Mouse (Mus musculus): ENCODE measurements around the gene Csf2rb2. TPM values are rescaled to one million over a fixed set of nuclear protein-coding genes. Genes with fewer than 3 reads are reported as not detected.
"Not testable (repeated sequence)": the region's sequence is repeated elsewhere in the genome, so short reads cannot be mapped to it uniquely, and the experiment has no call there.

Gene Csf2rb2
- total and polyA plus RNA-seq, 3 experiments, result 14.8 to 56.5 (median 21.6) TPM

- peak; percentile 26; the same call in 1 of the 2 replicates for TF ChIP-seq MEF2A (IDR thresholded peaks at IDR 0.05; ENCODE audit: borderline replicate concordance, low read depth, low read length)
- TF ChIP-seq ZKSCAN1 (IDR thresholded peaks at IDR 0.05; ENCODE audit: borderline replicate concordance, low read depth, low read length), result no peak
- TF ChIP-seq E2F4 (IDR thresholded peaks at IDR 0.05; ENCODE audit: insufficient replicate concordance, low read depth, low read length), result no peak
- no peak for TF ChIP-seq USF1 (IDR thresholded peaks at IDR 0.05; ENCODE audit: low read depth, low read length)
- no peak for TF ChIP-seq ZC3H11A (IDR thresholded peaks at IDR 0.05; ENCODE audit: low read depth, low read length)
- TF ChIP-seq ZMIZ1 (IDR thresholded peaks at IDR 0.05; ENCODE audit: low read depth, low read length), result no peak
Observed at GRCm38 (mm10) chr15:78323366-78323765, 17.8 kb upstream of the Csf2rb2 start (continued).

GRCm38 (mm10) chr15:78320825-78321496, 15.4 kb upstream of the Csf2rb2 start:
- Histone ChIP-seq H3K79me2 (replicated peaks; ENCODE audit: control insufficient read depth, extremely low read depth, insufficient read depth, poor library complexity, severe bottlenecking) (peaks cover 7% of the 10 kb centered on the region), H3K9ac (ENCODE audit: insufficient read depth, low read depth) (peak overlapping the region; percentile 12; the same call in 1 of the 2 replicates), H3K4me3 (replicated peaks in 1 of 3; ENCODE audit: low read depth in 2 of 3, low read length in 2 of 3, poor library complexity in 1 of 3) (no peak overlapping the region), H3K4me2 (ENCODE audit: insufficient read depth, low read depth, poor library complexity, severe bottlenecking) (no peak overlapping the region), H3K27ac (ENCODE audit: insufficient read depth, low read depth) (no peak overlapping the region; the same call in 1 of the 2 replicates), H3K36me3 (replicated peaks in 1 of 2; ENCODE audit: control insufficient read depth in 1 of 2, insufficient read depth in 1 of 2, low read length in 1 of 2) (peaks cover 0 to 1% of the 10 kb centered on the region in 2 experiments), H3K9me3 (replicated peaks; ENCODE audit: low read length) (no peaks in the 10 kb centered on the region), H3K27me3 (replicated peaks) (no peaks in the 10 kb centered on the region), H3K4me1 (ENCODE audit: control insufficient read depth in 1 of 2, insufficient read depth in 2 of 2) (peaks cover 37 to 56% of the 10 kb centered on the region in 2 experiments)
- in situ Hi-C loops (cut with MboI; ENCODE audit: low pct_ligation_motif_present, low pct_unique_long_range_greater_than_20kb, low sequenced_read_pairs), result loop anchor here (10.0 kb wide), 1 partner anchor 346 kb away; the partner anchor contains the start of gene Eif3d
- DNase-seq (ENCODE audit: extremely low read depth), result peak; percentile 78
- dilution Hi-C loops (cut with MboI; ENCODE audit: extremely low pct_ligation_motif_present, extremely low pct_unique_long_range_greater_than_20kb, low sequenced_read_pairs), result no loop called here
- no peak for TF ChIP-seq RCOR1 (conservative IDR thresholded peaks at IDR 0.05; ENCODE audit: low read depth, low read length)
- peak; percentile 75 for TF ChIP-seq RAD21 (IDR thresholded peaks at IDR 0.05; ENCODE audit: low read depth, low read length)
- peak; percentile 52 for TF ChIP-seq IRF4 (IDR thresholded peaks at IDR 0.05; ENCODE audit: low read depth, low read length)
- TF ChIP-seq KAT2A (IDR thresholded peaks at IDR 0.05; ENCODE audit: insufficient replicate concordance, low read length), result 0 out of 2 replicates have a peak, but pooled peaks have one; percentile 31
- TF ChIP-seq EP300 (IDR thresholded peaks at IDR 0.05; ENCODE audit: low read length), result peak; percentile 20; the same call in 1 of the 2 replicates
- TF ChIP-seq HCFC1 (IDR thresholded peaks at IDR 0.05; ENCODE audit: low read depth, low read length), result 0 out of 2 replicates have a peak, but pooled peaks have one; percentile 28
- 0 out of 2 replicates have a peak, but pooled peaks have one; percentile 47 for TF ChIP-seq MYC (IDR thresholded peaks at IDR 0.05; ENCODE audit: low read depth, low read length)
- TF ChIP-seq CHD2 (IDR thresholded peaks at IDR 0.05; ENCODE audit: low read length), result no peak
- TF ChIP-seq MAZ (IDR thresholded peaks at IDR 0.05; ENCODE audit: low read depth, low read length), result peak; percentile 86
- TF ChIP-seq MEF2A (IDR thresholded peaks at IDR 0.05; ENCODE audit: borderline replicate concordance, low read depth, low read length), result peak; percentile 45; the same call in 1 of the 2 replicates
- no peak for TF ChIP-seq POLR2AphosphoS2 (IDR thresholded peaks at IDR 0.05; ENCODE audit: low read depth, low read length)
- TF ChIP-seq POLR2A (IDR thresholded peaks at IDR 0.05; ENCODE audit: low read depth, low read length), result no peak
- TF ChIP-seq TCF12 (IDR thresholded peaks at IDR 0.05; ENCODE audit: low read depth, low read length), result peak; percentile 40; the same call in 1 of the 2 replicates
- peak; percentile 30 for TF ChIP-seq ZC3H11A (IDR thresholded peaks at IDR 0.05; ENCODE audit: low read depth, low read length)
- no peak for TF ChIP-seq CHD1 (IDR thresholded peaks at IDR 0.05; ENCODE audit: low read depth, low read length)
- peak; percentile 36 for TF ChIP-seq SIN3A (IDR thresholded peaks at IDR 0.05; ENCODE audit: low read length)
- no peak for TF ChIP-seq ZMIZ1 (IDR thresholded peaks at IDR 0.05; ENCODE audit: low read depth, low read length)
- TF ChIP-seq CTCF (conservative IDR thresholded peaks at IDR 0.05 in 1 of 2, IDR thresholded peaks at IDR 0.05 in 1 of 2; ENCODE audit: low read depth in 2 of 2, low read length in 2 of 2), result peak; percentile 81 to 94
- TF ChIP-seq SMC3 (IDR thresholded peaks at IDR 0.05; ENCODE audit: low read depth, low read length), result peak; percentile 91
- no peak for TF ChIP-seq MAX (IDR thresholded peaks at IDR 0.05; ENCODE audit: low read length)
- TF ChIP-seq ELF1 (IDR thresholded peaks at IDR 0.05; ENCODE audit: low read depth, low read length), result peak; percentile 73
- TF ChIP-seq TBP (conservative IDR thresholded peaks at IDR 0.05; ENCODE audit: low read depth, low read length), result no peak

- H3K27me3 ChIP-seq (replicated peaks); DNase-seq (ENCODE audit: extremely low read depth); in situ Hi-C loops (cut with MboI; ENCODE audit: low pct_ligation_motif_present, low pct_unique_long_range_greater_than_20kb, low sequenced_read_pairs); H3K36me3 ChIP-seq (replicated peaks in 1 of 2; ENCODE audit: control insufficient read depth in 1 of 2, insufficient read depth in 1 of 2, low read length in 1 of 2); H3K9me3 ChIP-seq (replicated peaks; ENCODE audit: low read length); dilution Hi-C loops (cut with MboI; ENCODE audit: extremely low pct_ligation_motif_present, extremely low pct_unique_long_range_greater_than_20kb, low sequenced_read_pairs); H3K9ac ChIP-seq (ENCODE audit: insufficient read depth, low read depth); H3K79me2 ChIP-seq (replicated peaks; ENCODE audit: control insufficient read depth, extremely low read depth, insufficient read depth, poor library complexity, severe bottlenecking); H3K4me3 ChIP-seq (replicated peaks in 1 of 3; ENCODE audit: low read depth in 2 of 3, low read length in 2 of 3, poor library complexity in 1 of 3); H3K27ac ChIP-seq (ENCODE audit: insufficient read depth, low read depth); H3K4me2 ChIP-seq (ENCODE audit: insufficient read depth, low read depth, poor library complexity, severe bottlenecking): not testable (repeated sequence)
- peaks cover 29 to 41% of the 10 kb centered on the region in 2 experiments for H3K4me1 ChIP-seq (ENCODE audit: control insufficient read depth in 1 of 2, insufficient read depth in 2 of 2)
Observed at GRCm38 (mm10) chr15:78318338-78319171, 13.0 kb upstream of the Csf2rb2 start.

Measured in CH12.LX (cell line).